Mouse (Mus musculus) layer of hippocampus, postnatal 14 days (tissue): ENCODE measurements around the gene Acp2. TPM values are rescaled to one million over a fixed set of nuclear protein-coding genes. Genes with fewer than 3 reads are reported as not detected.

Experiments
- DNase-seq, 2 experiments: peaks; one replicate each; pipeline ENCODE4 v3.0.0; 2021 to 2022; ENCODE audit warnings: low spot score in 2 of 2, mixed read lengths in 1 of 2
- total RNA-seq, 2 experiments: library from RNA; stranded (reverse); gene quantifications; 2 replicates each; pipeline ENCODE4 v1.2.3; 2021

Gene Acp2
- total RNA-seq, 2 experiments from 2014 or later, result 57.3 to 57.9 TPM

DNA sequence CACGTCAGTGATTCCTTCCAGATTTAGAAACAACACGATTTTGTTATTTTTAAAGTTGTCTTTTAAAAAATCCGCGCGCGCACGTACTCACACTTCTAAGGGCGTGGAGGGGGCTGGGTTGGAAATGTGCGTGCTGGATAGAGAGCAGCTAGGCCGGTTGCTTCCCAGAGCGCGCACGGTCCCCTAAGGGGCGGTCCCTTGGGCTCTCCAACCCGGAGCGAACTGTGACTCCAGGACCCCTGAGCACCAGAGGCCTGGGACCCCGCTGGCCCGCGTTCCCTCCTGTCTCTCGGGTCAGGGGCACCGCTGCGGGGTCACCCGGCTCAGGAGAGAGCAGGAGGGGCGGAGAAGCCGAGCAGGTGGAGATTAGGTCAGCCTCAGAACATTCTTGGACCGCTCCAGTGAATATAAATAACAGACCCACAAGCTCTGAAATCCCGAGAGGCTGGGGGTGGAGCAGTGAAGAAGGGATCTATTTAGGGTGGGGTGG is 53.0 kb downstream of the Acp2 start, which contains the start of gene Pacsin3:
Gene Pacsin3 (plus strand): TSS at position 294 of the 490 bp plus-strand sequence.
- peak in 1 of 2 experiments; percentile 6 for DNase-seq

DNA sequence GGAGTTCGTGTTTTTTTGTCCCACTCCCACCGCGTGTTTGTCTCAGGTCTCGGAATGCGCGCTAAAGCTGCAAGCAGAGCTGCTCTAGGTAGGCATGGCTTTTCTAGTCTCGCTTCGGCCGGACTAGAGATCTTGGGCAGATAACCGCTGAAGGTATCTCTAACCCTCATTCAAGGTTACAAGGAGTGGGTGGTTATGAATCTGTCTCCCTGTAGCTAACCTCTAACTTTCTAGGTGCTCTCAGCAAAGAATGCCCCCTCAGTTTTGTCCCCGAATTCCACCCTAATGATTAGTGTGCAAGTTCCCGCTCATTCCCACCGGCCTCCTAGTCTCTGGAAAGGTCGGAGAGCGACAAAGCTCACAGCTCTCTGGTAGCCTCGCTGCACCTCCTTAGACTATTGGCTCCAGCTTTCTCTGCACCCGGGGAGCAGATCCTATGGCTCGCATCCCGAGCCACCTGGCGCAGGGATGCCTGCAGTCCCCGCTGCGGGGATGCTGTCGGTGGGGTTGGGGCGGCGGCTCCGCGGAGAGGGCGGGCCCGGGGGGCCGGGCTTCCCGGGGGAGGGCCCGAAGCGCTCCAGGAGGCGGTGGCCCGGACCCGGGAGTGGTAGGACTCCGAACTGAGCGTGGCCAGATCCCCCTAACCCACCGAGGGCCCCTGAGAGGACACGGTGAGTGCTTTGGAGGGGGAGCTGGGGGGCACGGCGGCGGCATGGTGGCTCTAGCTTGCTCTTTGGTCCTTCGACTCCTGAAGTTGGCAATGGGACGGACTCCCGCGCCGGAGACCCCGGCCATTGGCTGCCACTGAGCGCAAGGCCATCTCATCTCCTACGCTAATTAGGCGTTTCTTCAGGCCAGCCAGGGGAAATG is 53.8 kb downstream of the Acp2 start:
- peak in 1 of 2 experiments; percentile 57 for DNase-seq

DNA sequence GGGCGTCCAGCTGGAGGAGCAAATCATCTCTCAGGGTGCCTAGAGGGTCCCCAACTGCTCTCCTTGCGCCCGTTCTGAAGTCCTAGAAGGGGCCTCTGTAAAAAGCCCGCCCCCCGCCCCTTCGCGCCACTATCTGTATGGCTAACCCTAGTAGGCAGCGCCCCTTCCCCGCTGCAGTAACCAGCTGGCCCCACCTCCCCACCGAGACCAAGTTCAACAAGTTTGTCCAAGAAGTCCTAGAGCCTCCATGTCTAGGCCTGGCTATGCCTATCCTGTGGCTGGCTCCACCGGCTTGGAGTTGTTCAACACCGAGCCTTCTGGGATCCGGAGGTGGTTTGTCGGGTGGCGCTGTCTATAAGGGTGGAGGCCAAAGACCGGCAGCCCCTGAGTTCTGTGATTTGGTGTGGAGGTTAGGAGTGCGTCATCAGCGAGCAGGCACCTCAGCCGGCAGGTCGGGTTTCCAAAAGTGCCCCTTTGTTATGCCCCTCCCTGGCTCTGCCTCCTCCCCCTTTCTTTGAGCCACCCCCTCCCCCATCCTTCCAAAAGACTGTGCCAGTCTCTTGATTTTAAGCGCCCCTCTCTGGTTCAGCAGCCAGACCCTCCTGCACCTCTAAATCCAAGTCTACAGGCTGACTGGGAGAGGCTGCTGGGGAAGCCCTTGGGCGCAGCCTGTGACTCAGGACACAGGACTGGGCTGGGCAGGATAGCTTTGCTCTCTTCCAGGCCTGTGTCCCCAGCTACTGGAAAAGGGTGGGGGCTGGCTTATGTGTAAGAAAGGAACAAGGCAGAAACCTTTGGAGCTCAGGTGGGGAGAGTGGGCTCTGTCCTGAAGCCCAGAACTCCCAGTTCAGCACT is 54.7 kb downstream of the Acp2 start:
- DNase-seq, result peak in 1 of 2 experiments; percentile 6

DNA sequence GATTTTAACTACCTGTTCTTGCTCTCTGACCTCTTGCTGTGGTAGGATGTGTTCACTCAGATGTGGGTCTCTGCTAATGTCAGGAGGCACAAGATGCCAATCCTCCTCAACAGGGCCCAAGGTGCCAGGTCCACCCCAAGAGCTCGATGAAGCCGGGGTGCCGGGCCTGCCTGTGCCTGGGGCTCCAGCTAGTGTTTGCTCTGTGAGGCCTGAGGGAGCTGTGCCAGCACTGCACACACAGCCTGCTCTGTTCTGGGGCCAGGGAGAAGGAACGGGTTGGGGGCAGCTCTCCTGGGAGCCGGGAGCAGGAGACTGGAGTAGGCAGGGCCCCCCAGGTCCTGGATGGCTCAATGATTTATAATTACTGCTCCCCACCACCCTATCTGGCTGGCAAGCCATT is 55.4 kb downstream of the Acp2 start:
- DNase-seq, result peak in 1 of 2 experiments; percentile 78

DNA sequence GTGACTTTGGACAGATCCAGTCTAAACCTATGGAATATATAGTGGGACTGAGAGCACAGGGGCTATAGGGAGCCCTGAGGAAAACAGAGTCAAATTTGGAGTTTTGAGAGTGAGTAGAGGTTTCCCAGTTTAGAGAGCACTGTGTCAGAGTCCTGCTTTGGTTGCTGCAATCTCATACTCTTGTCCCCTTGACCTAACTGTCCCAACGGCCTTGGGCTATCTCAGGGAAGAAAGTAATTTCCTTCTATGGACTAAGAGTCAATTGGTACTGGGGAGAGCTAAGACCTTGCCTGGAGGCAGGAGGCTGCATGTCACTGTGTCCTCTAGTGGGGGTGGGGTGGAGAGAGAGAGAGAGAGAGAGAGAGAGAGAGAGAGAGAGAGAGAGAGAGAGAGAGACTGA is 56.1 kb downstream of the Acp2 start:
- DNase-seq, result no peak

DNA sequence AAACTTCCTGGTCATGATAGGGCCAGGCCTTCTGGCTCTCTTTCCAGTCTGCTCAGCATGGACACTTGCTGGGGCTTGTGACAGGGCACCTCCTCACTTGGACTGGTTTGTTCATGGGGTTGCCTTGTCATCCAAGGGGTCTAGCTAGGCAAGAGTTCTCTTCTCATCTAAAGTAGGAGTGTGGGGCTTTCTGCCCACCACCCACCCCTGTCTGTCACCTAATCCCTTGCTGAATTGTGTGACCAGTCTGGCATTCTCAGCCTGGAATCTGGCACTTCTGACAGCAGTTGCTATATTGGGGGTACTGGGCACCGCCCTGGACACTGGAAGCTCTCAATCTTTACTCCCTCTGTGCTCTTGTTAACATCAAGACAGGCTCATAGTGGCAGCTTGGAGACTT is 56.8 kb downstream of the Acp2 start:
- no peak for DNase-seq

Other genes with a start within 250 kb of the Acp2 start
- gene Rapsn, start 167.3 kb upstream of the Acp2 start, total RNA-seq, result under 1 TPM; 0.35 to 0.43 TPM
- gene Psmc3, start 148.9 kb upstream of the Acp2 start, total RNA-seq, result 100 to 1,000 TPM; 214 to 234 TPM
- gene Slc39a13, start 132.5 kb upstream of the Acp2 start, total RNA-seq, result 10 to 100 TPM; 24.7 to 29.6 TPM
- gene Spi1, start 120.5 kb upstream of the Acp2 start, total RNA-seq, result 1 to 10 TPM; 4.0 to 4.5 TPM
- under 1 TPM; 0.48 to 0.62 TPM for gene Mybpc3, start 84.7 kb upstream of the Acp2 start, total RNA-seq
- gene Madd, start 19.0 kb upstream of the Acp2 start, total RNA-seq, result 100 to 1,000 TPM; 197 to 207 TPM
- gene Nr1h3, start 51 bp upstream of the Acp2 start, total RNA-seq, result 1 to 10 TPM; 3.3 to 5.1 TPM
- 1 to 10 TPM; 7.3 to 9.1 TPM for gene Ddb2, start 34.1 kb downstream of the Acp2 start, total RNA-seq
- 10 to 100 TPM; 23.2 to 25.5 TPM for gene Pacsin3, start 53.1 kb downstream of the Acp2 start, total RNA-seq
- gene Arfgap2, start 62.1 kb downstream of the Acp2 start, total RNA-seq, result 10 to 100 TPM; 63.9 to 65.1 TPM
- 100 to 1,000 TPM in 1 of 2 experiments, 10 to 100 TPM in 1; 90.8 to 106 TPM for gene 1110051M20Rik, start 241.8 kb downstream of the Acp2 start, total RNA-seq